Mouse (Mus musculus) large intestine, adult 2 months (tissue): ENCODE data around the gene Gigyf2. TPM values are rescaled to one million over a fixed set of nuclear protein-coding genes. Genes with fewer than 3 reads are reported as not detected.

ENCODE experiments used
- DNase-seq: peaks from one replicate; pipeline ENCODE4 v3.0.0-alpha.2; 2012; ENCODE audit warnings: low read depth, low spot score
- WGBS: fragments of 180-500 bp; shearing (Covaris S2); methylation state at CpG from one replicate; pipeline ENCODE4 v1.1.7; 2018; 5-methylcytosine and 5-hydroxymethylcytosine counted together
- polyA plus RNA-seq: library from polyadenylated mRNA; depleted of rRNA; stranded (reverse); fragments of >200 nt; gene quantifications from 2 replicates; pipeline ENCODE4 v1.2.3, GENCODE M21; 2012

The Gigyf2 gene
- polyA plus RNA-seq, 1 experiment, result 22.9 TPM

GRCm38 (mm10) chr1:87315431-87315830, 11.4 kb upstream of the Gigyf2 start:
- WGBS, result 91% methylated on average over 2 of the region's 2 CpGs
- no peak for DNase-seq

- no peak for DNase-seq
- 14% methylated on average over 2 of the region's 2 CpGs for WGBS
Observed at GRCm38 (mm10) chr1:87315894-87316293, 10.9 kb upstream of the Gigyf2 start.

- 14% methylated on average over 3 of the region's 3 CpGs for WGBS
- DNase-seq, result no peak
Observed at GRCm38 (mm10) chr1:87316672-87317071, 10.1 kb upstream of the Gigyf2 start.

- 23% methylated on average over 1 of the region's 1 CpGs for WGBS
- DNase-seq, result no peak
Observed at GRCm38 (mm10) chr1:87321071-87321470, 5.7 kb upstream of the Gigyf2 start.

- no peak for DNase-seq
- whole genome bisulfite sequencing, result 88% methylated on average over 3 of the region's 3 CpGs
Observed at GRCm38 (mm10) chr1:87322778-87323177, 4.0 kb upstream of the Gigyf2 start.

GRCm38 (mm10) chr1:87324649-87325048, 2.1 kb upstream of the Gigyf2 start:
- no peak for DNase-seq

- WGBS, result under 1% methylated on average over 52 of the region's 53 CpGs
- no peak for DNase-seq
Observed at GRCm38 (mm10) chr1:87327165-87327861, 515 bp downstream of the Gigyf2 start.

GRCm38 (mm10) chr1:87331774-87332173, 5.0 kb downstream of the Gigyf2 start:
- DNase-seq, result no peak
- 87% methylated on average over 4 of the region's 4 CpGs for WGBS

- WGBS, result 56% methylated on average over 2 of the region's 2 CpGs
Observed at GRCm38 (mm10) chr1:87350576-87350975, 23.8 kb downstream of the Gigyf2 start.

GRCm38 (mm10) chr1:87360276-87360675, 33.5 kb downstream of the Gigyf2 start:
- no peak for DNase-seq

More at GRCm38 (mm10) chr1:87350576-87350975, 23.8 kb downstream of the Gigyf2 start:
- DNase-seq, result no peak

GRCm38 (mm10) chr1:87378024-87378560, 51.3 kb downstream of the Gigyf2 start:
- WGBS, result 81% methylated on average over 3 of the region's 3 CpGs
- no peak for DNase-seq

More at GRCm38 (mm10) chr1:87360276-87360675, 33.5 kb downstream of the Gigyf2 start:
- 38% methylated on average over 1 of the region's 1 CpGs for WGBS

GRCm38 (mm10) chr1:87379919-87380318, 53.1 kb downstream of the Gigyf2 start:
- 90% methylated on average over 1 of the region's 1 CpGs for WGBS

GRCm38 (mm10) chr1:87381152-87381551, 54.4 kb downstream of the Gigyf2 start:
- DNase-seq, result no peak
- 61% methylated on average over 3 of the region's 3 CpGs for WGBS

More at GRCm38 (mm10) chr1:87379919-87380318, 53.1 kb downstream of the Gigyf2 start:
- DNase-seq, result no peak

GRCm38 (mm10) chr1:87386436-87387092, 59.8 kb downstream of the Gigyf2 start:
- 74% methylated on average over 9 of the region's 9 CpGs for WGBS
- DNase-seq, result no peak

- DNase-seq, result no peak
- WGBS, result 43% methylated on average over 3 of the region's 3 CpGs
Observed at GRCm38 (mm10) chr1:87393444-87394195, 66.8 kb downstream of the Gigyf2 start.

GRCm38 (mm10) chr1:87394594-87394993, 67.8 kb downstream of the Gigyf2 start, which contains the start of gene Kcnj13:
Gene Kcnj13 (minus strand): TSS chr1:87394729.
- 19% methylated on average over 6 of the region's 6 CpGs for WGBS
- DNase-seq, result no peak

- DNase-seq, result peak; percentile 46
- WGBS, result 30% methylated on average over 7 of the region's 7 CpGs
Observed at GRCm38 (mm10) chr1:87396923-87397586, 70.3 kb downstream of the Gigyf2 start.

GRCm38 (mm10) chr1:87404710-87405109, 77.9 kb downstream of the Gigyf2 start:
- no peak for DNase-seq
- WGBS, result 83% methylated on average over 1 of the region's 1 CpGs

- DNase-seq, result no peak
Observed at GRCm38 (mm10) chr1:87406012-87406411, 79.2 kb downstream of the Gigyf2 start.

- 88% methylated on average over 4 of the region's 4 CpGs for WGBS
- DNase-seq, result no peak
Observed at GRCm38 (mm10) chr1:87409380-87409779, 82.6 kb downstream of the Gigyf2 start.
